Mouse (Mus musculus) neural tube, embryonic 12.5 days (tissue): Measurements from ENCODE around the gene Klhl10. TPM values are rescaled to one million over a fixed set of nuclear protein-coding genes. Genes with fewer than 3 reads are reported as not detected.

Experiments used
- microRNA-seq: library from miRNA; unstranded; fragments of <30 nt; microRNA quantifications from one replicate; pipeline ENCODE4, GENCODE M21; 2017
- polyA plus RNA-seq: library from polyadenylated mRNA; unstranded; fragments of >200 nt; fragmentation: Nextera tagmentation; extraction: Ambion mirVana; gene quantifications from 2 replicates; pipeline ENCODE4 v1.2.1, GENCODE M21; 2016

Gene Klhl10
- polyA plus RNA-seq, 1 experiment from 2014 or later = 0.76 TPM

Small RNAs within 50 kb of the gene (microRNA-seq; reads per million reads assigned to microRNA genes)
- gene Gm27374 (not detected), gene Mir7116 (0.87 reads per million)

Other genes with a start within 250 kb of the Klhl10 start
- gene Krt9, start 248.7 kb upstream of the Klhl10 start, polyA plus RNA-seq = 0.11 TPM in 1 of 2 replicates, not detected in the other
- gene Krt14, start 234.4 kb upstream of the Klhl10 start, polyA plus RNA-seq = 10.5 and 11.6 TPM in 2 replicates
- not detected in 2 replicates for gene Krt16, start 193.0 kb upstream of the Klhl10 start, polyA plus RNA-seq
- 2.7 TPM in 2 replicates for gene Krt17, start 180.9 kb upstream of the Klhl10 start, polyA plus RNA-seq
- gene Krt42, start 172.0 kb upstream of the Klhl10 start, polyA plus RNA-seq = not detected in 2 replicates
- 1,410 and 1,478 TPM in 2 replicates for gene Eif1, start 122.0 kb upstream of the Klhl10 start, polyA plus RNA-seq
- gene Gast, start 107.5 kb upstream of the Klhl10 start, polyA plus RNA-seq = not detected in 2 replicates
- gene Hap1, start 85.8 kb upstream of the Klhl10 start, polyA plus RNA-seq = 39.9 and 42.0 TPM in 2 replicates
- gene Jup, start 44.2 kb upstream of the Klhl10 start, polyA plus RNA-seq = 71.5 and 81.0 TPM in 2 replicates
- 25.6 and 26.7 TPM in 2 replicates for gene P3h4, start 27.1 kb upstream of the Klhl10 start, polyA plus RNA-seq
- 41.8 and 46.9 TPM in 2 replicates for gene Fkbp10, start 26.2 kb upstream of the Klhl10 start, polyA plus RNA-seq
- 101 and 105 TPM in 2 replicates for gene Nt5c3b, start 109 bp upstream of the Klhl10 start, polyA plus RNA-seq
- gene Klhl11, start 30.8 kb downstream of the Klhl10 start, polyA plus RNA-seq = 12.3 and 12.4 TPM in 2 replicates
- 356 and 377 TPM in 2 replicates for gene Acly, start 86.1 kb downstream of the Klhl10 start, polyA plus RNA-seq
- gene Ttc25, start 103.7 kb downstream of the Klhl10 start, polyA plus RNA-seq = 1.5 and 1.6 TPM in 2 replicates
- 33.2 and 33.6 TPM in 2 replicates for gene Cnp, start 133.0 kb downstream of the Klhl10 start, polyA plus RNA-seq
- 101 and 106 TPM in 2 replicates for gene Nkiras2, start 177.3 kb downstream of the Klhl10 start, polyA plus RNA-seq
- 298 and 311 TPM in 2 replicates for gene Dnajc7, start 178.3 kb downstream of the Klhl10 start, polyA plus RNA-seq